Mouse (Mus musculus) limb, embryonic 14.5 days (tissue): ENCODE results near the gene Gse1. TPM values are rescaled to one million over a fixed set of nuclear protein-coding genes. Genes with fewer than 3 reads are reported as not detected.
A peak's percentile ranks its signal among the peaks of the same experiment; 100 is the strongest.

ENCODE experiments used
- ATAC-seq: fragments of 200-750 bp; cut with Nextera tagmentation; 2 replicates; pipeline ENCODE4 v1.8.0; 2017; ENCODE audit warnings: low read depth, moderate number of reproducible peaks, moderate TSS enrichment; ENCODE audit not compliant: low FRiP score
- DNase-seq: peaks from one replicate; pipeline ENCODE4 v3.0.0-alpha.2; 2015; ENCODE audit warnings: low spot score
- H3K27ac ChIP-seq: fragments of 300-500 bp; sonication (generic); replicated peaks from 2 replicates; pipeline ENCODE4 v1.5.1; 2014; ENCODE audit warnings: low read depth, mild to moderate bottlenecking, low read length, moderate library complexity, mixed read lengths
- H3K27me3 ChIP-seq: fragments of 300-500 bp; sonication (generic); 2 replicates; pipeline ENCODE4 v1.6.1; 2014; ENCODE audit warnings: low read length, mixed read lengths; ENCODE audit not compliant: control insufficient read depth, insufficient read depth
- H3K36me3 ChIP-seq: fragments of 300-500 bp; sonication (generic); 2 replicates; pipeline ENCODE4 v1.6.1; 2014; ENCODE audit warnings: mild to moderate bottlenecking, low read length, moderate library complexity, mixed read lengths; ENCODE audit not compliant: control insufficient read depth, insufficient read depth
- H3K4me1 ChIP-seq: fragments of 300-500 bp; sonication (generic); 2 replicates; pipeline ENCODE4 v1.6.1; 2014; ENCODE audit warnings: antibody characterized with exemption, low read length, mixed read lengths; ENCODE audit not compliant: control insufficient read depth, insufficient read depth
- H3K4me2 ChIP-seq: fragments of 300-500 bp; sonication (generic); replicated peaks from 2 replicates; pipeline ENCODE4 v1.6.1; 2014; ENCODE audit warnings: low read depth, mild to moderate bottlenecking, low read length, moderate library complexity; ENCODE audit not compliant: severe bottlenecking
- H3K4me3 ChIP-seq: fragments of 300-500 bp; sonication (generic); replicated peaks from 2 replicates; pipeline ENCODE4 v1.5.1; 2014; ENCODE audit warnings: low read length
- H3K9ac ChIP-seq: fragments of 300-500 bp; sonication (generic); 2 replicates; pipeline ENCODE4 v1.6.1; 2014; ENCODE audit warnings: mild to moderate bottlenecking, low read depth, low read length, moderate library complexity; ENCODE audit not compliant: severe bottlenecking
- H3K9me3 ChIP-seq: fragments of 300-500 bp; sonication (generic); 2 replicates; pipeline ENCODE4 v1.6.1; 2016; ENCODE audit warnings: low read length; ENCODE audit not compliant: control insufficient read depth
- POLR2A ChIP-seq: fragments of 200-500 bp; IDR thresholded peaks from 2 replicates; pipeline ENCODE4 v1.8.0; 2012; ENCODE audit warnings: inconsistent platforms, mild to moderate bottlenecking, moderate library complexity, borderline replicate concordance; ENCODE audit not compliant: insufficient read depth, insufficient read length; ENCODE audit errors: extremely low read depth
- WGBS: fragments of 180-500 bp; shearing (Covaris S2); extraction: QIAGEN DNeasy Blood & Tissue Kit; methylation state at CpG from one replicate; pipeline ENCODE4 v1.1.7; 2014; 5-methylcytosine and 5-hydroxymethylcytosine counted together
- polyA plus RNA-seq, 2 experiments: library from polyadenylated mRNA; depleted of rRNA in 1 of 2; stranded (reverse) in 1 of 2; unstranded in 1 of 2; fragments of >200 nt; fragmentation: Nextera tagmentation in 1 of 2; extraction: Ambion mirVana in 1 of 2; gene quantifications; 2 replicates each; pipeline versions ENCODE4 v1.2.1 to v1.2.3; 2012 to 2014

The Gse1 gene
- polyA plus RNA-seq, 2 experiments = 10.3 to 32.6 TPM

GRCm38 (mm10) chr8:120334878-120335261, 106.6 kb downstream of the Gse1 start:
- no peak for TF ChIP-seq POLR2A
- Histone ChIP-seq H3K27ac (0 out of 2 replicates have a peak overlapping the region, but pooled peaks have one; percentile 33), H3K27me3 (no peaks in the 10 kb centered on the region), H3K4me1 (peaks cover 34% of the 10 kb centered on the region), H3K9me3 (no peaks in the 10 kb centered on the region), H3K36me3 (no peaks in the 10 kb centered on the region; the same call in 1 of the 2 replicates), H3K4me2 (peak overlapping the region; percentile 30; the same call in 1 of the 2 replicates), H3K4me3 (no peak overlapping the region), H3K9ac (no peak overlapping the region)
- WGBS = 18% methylated on average over 5 of the region's 5 CpGs
- ATAC-seq (no peak), DNase-seq (peak; percentile 29)

DNA sequence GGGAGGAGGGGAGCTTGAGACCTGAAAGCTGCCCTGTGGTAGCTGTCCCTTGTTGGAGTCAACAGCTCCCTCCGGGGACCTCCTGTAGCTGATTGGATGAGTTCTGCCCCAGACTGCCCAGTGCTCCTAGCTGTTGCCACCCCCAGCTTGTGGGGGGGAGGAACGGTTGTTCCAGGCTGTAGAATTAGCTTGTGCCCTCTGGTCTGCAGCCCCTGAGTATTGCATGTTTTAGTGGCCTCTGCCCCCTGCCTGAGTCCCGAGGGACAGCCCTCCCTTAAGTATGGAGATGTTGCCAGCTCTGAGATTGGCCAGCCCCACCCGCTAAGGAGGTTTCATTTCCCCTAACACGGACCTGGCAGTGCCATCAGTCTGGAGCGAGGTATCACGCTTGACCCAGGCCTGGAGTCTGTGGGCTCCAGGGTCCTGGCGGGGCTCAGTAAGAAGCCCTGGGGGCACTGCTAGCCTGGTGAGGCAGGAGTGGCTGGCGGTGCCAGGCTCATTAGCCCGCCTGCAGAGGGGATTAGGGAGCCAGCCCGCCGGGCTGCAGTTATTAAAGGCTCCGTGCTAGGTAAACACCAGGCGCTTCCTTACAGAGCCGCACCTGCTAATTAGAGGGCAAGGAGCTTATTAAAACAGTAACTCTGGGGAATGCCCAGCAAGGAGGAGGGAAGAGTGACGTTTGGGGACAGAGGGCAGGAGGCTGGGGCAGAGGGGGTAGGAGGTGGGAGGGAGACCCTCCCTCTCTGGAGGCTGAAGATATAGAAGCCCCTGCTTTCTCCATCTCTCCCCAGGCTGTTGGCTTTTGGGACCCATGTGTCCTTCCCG, 107.2 kb downstream of the Gse1 start:
- Histone ChIP-seq H3K9ac (peak overlapping the region; percentile 34; the same call in 1 of the 2 replicates), H3K27ac (0 out of 2 replicates have a peak overlapping the region, but pooled peaks have one; percentile 33), H3K4me2 (peak overlapping the region; percentile 30), H3K36me3 (no peaks in the 10 kb centered on the region; the same call in 1 of the 2 replicates), H3K9me3 (no peaks in the 10 kb centered on the region), H3K4me1 (peaks cover 34% of the 10 kb centered on the region), H3K4me3 (no peak overlapping the region), H3K27me3 (no peaks in the 10 kb centered on the region)
- no peak for TF ChIP-seq POLR2A
- DNase-seq (peak; percentile 59), ATAC-seq (peak; percentile 46; the same call in 1 of the 2 replicates)
- WGBS = 6% methylated on average over 17 of the region's 17 CpGs

DNA sequence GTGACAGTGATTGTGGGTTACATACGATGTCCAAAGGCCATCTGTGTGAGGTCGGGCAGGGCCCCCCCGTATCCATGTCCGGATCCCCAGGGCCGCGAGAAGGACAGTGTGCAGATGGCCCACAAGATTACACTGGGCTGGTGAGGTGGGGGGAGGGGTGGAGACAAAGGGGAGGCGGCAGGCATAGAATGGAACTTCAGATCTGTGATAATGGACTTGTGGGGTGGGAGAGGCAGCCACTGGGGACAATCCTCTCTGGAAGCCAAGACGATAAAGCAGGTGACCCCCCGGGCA, 107.8 kb downstream of the Gse1 start:
- Histone ChIP-seq H3K27me3 (no peaks in the 10 kb centered on the region), H3K9me3 (no peaks in the 10 kb centered on the region), H3K4me3 (no peak overlapping the region), H3K36me3 (no peaks in the 10 kb centered on the region; the same call in 1 of the 2 replicates), H3K4me2 (0 out of 2 replicates have a peak overlapping the region, but pooled peaks have one; percentile 30), H3K4me1 (peaks cover 32% of the 10 kb centered on the region), H3K27ac (no peak overlapping the region), H3K9ac (0 out of 2 replicates have a peak overlapping the region, but pooled peaks have one; percentile 12)
- no peak for TF ChIP-seq POLR2A
- no peak for ATAC-seq
- 2% methylated on average over 9 of the region's 9 CpGs for WGBS
- DNase-seq = no peak

DNA sequence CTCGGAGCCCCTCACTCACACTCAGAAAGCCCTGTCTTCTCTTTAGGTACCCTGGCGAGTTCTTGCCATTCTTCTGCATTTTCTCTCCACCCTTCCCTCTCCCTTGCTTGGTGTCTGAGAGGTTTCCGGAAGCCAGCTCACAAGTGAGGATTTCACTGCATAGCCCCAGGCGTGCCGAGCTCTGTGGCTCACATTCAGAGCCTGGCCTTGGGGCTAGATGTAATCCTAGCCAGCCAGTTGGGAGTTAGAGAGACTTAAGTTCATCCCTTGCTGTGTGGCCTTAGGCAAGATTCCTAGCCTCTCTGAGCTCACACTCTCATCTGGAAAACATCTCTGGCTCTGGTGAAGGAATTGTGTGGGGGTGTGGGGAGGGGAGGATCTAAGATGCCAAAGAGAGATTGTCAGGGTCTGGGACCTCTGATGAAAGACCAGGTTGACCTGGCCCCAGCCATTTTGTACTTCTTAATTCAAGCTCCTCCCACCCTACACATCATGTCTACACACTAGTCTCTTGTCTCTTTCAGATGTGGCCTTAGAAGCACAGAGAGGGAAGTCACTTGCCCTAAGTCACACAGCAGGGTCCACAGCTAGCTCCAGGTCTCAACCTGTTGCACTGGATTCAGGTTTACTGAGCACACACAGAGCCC, 108.8 kb downstream of the Gse1 start:
- Histone ChIP-seq H3K4me2 (no peak overlapping the region), H3K9ac (no peak overlapping the region), H3K27me3 (no peaks in the 10 kb centered on the region), H3K36me3 (no peaks in the 10 kb centered on the region; the same call in 1 of the 2 replicates), H3K9me3 (no peaks in the 10 kb centered on the region), H3K4me1 (peaks cover 24% of the 10 kb centered on the region), H3K4me3 (no peak overlapping the region), H3K27ac (no peak overlapping the region)
- ATAC-seq (no peak), DNase-seq (no peak)
- no peak for TF ChIP-seq POLR2A
- 40% methylated on average over 5 of the region's 5 CpGs for WGBS

GRCm38 (mm10) chr8:120337627-120338026, 109.4 kb downstream of the Gse1 start:
- no peak for ATAC-seq
- no peak overlapping the region for H3K9ac ChIP-seq
- WGBS = 58% methylated on average over 5 of the region's 5 CpGs

More at GRCm38 (mm10) chr8:120337627-120338026, 109.4 kb downstream of the Gse1 start:
- H3K4me1 ChIP-seq = peaks cover 27% of the 10 kb centered on the region
- H3K27ac ChIP-seq = no peak overlapping the region
- H3K4me2 ChIP-seq = no peak overlapping the region
- no peak for TF ChIP-seq POLR2A
- no peaks in the 10 kb centered on the region for H3K27me3 ChIP-seq
- H3K4me3 ChIP-seq = no peak overlapping the region
- no peaks in the 10 kb centered on the region; the same call in 1 of the 2 replicates for H3K36me3 ChIP-seq
- DNase-seq = no peak
- H3K9me3 ChIP-seq = no peaks in the 10 kb centered on the region
